Mouse (Mus musculus): ENCODE measurements around the gene Lyz1.
"Not testable (repeated sequence)": the region's sequence is repeated elsewhere in the genome, so short reads cannot be mapped to it uniquely, and the experiment has no call there.

The Lyz1 gene

GRCm38 (mm10) chr10:117287226-117287850 lies 5.3 kb downstream of the Lyz1 start:
- DNase-seq (ENCODE audit: low read depth, low spot score): no peak

- DNase-seq (ENCODE audit: low read depth, low spot score): no peak
Observed at GRCm38 (mm10) chr10:117286366-117286970, 6.2 kb downstream of the Lyz1 start.

- not testable (repeated sequence) for DNase-seq (ENCODE audit: low read depth, low spot score)
Observed at GRCm38 (mm10) chr10:117285584-117285983, 7.1 kb downstream of the Lyz1 start.

GRCm38 (mm10) chr10:117284578-117285520 lies 7.8 kb downstream of the Lyz1 start:
- peak; percentile 37 for DNase-seq (ENCODE audit: low read depth, low spot score)

DNA sequence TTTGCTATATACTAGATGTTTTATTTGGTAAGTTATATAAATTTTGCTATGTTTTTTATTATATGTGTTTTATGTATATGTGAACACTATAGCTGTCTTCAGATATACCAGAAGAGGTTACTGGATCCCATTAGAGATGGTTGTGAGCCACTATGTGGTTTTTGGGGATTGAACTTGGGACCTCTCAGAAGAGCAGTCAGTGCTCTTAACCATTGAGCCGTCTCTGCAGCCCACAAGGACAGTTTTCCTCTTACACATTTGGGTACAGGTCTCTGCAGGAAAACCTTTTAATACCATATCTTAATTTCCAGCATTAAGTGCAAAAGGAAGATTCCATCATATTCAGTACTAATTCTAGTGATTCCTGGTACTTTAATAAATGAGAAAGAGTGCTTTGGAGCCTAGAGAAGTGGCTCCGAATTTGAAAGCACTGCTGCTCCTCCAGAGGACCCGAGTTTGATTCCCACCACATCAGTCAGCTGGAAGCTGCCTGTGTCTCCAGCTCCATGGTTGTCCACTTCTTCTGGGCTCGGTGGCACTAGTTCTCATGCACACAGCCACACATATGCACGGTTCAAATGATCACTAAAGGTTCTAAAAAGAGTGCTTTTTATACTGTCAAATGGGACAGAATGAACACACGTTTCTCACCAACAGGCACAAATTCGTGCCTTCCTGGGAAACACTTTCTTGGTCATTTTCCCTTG lies 8.6 kb downstream of the Lyz1 start:
- no peak for DNase-seq (ENCODE audit: low read depth, low spot score)

DNA sequence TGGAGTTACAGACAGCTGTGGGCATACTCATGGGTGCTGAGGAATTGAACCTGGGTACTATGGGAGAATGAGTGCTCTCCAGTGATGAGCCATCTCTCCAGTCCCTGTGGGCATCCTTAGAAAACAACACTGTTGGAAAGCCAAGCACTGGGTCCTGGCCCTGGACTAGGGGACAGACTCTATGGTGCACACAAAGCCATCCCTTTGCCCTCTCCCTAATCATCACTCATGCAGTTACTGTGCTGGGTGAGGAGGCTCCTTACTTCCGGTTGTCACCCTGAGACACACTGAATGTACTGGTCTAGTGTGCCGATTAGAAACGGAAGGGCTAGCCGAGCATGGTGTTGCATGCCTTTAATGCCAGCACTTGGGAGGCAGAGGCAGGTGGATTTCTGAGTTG lies 9.5 kb downstream of the Lyz1 start:
- not testable (repeated sequence) for DNase-seq (ENCODE audit: low read depth, low spot score)

GRCm38 (mm10) chr10:117282551-117282950 lies 10.1 kb downstream of the Lyz1 start:
- DNase-seq (ENCODE audit: low read depth, low spot score): no peak

DNA sequence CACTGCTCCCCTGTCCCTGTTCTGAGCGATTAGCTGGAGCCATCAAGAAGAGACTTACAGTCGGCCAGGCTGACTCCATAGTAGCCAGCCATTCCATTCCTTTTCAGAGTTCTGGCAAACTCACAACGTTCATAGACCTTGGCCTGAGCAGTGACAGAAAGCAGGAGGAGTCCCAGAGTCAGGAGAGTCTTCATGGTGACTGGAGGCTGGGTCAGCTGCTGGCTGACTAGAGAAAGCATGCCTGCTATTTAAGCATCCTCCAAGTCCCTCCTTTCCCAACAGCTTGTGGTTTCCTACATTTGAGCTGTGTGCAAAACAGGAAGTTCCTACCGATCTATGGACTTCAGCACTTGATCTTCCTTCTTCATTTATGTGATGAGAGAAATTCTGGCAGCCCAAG lies 10.6 kb downstream of the Lyz1 start, which contains the start of gene Lyz2:
TSS of gene Lyz2 (minus strand) at position 273 of the 400 bp plus-strand sequence.
- DNase-seq (ENCODE audit: low read depth, low spot score): peak; percentile 30

GRCm38 (mm10) chr10:117281381-117281920 lies 11.2 kb downstream of the Lyz1 start:
- no peak for DNase-seq (ENCODE audit: low read depth, low spot score)

DNA sequence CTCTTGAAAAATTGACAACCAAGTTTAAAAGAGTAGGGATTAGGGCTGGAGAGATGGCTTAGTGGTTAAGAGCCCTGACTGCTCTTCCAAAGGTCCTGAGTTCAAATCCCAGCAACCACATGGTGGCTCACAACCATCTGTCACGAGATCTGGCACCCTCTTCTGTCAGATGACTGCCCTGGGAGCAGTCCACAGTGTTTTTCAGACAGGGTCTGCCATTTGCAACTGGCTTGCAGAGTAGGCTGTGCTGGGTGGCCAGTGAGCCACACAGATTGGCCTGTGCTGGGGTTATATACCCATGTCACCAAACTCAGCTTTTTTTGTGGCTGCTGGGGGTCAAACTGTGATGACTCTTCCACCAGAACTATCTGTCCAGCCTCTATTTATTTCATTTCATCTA lies 12.7 kb downstream of the Lyz1 start:
- DNase-seq (ENCODE audit: low read depth, low spot score): no peak

- not testable (repeated sequence) for DNase-seq (ENCODE audit: low read depth, low spot score)
Observed at GRCm38 (mm10) chr10:117278510-117278909, 14.2 kb downstream of the Lyz1 start.

DNA sequence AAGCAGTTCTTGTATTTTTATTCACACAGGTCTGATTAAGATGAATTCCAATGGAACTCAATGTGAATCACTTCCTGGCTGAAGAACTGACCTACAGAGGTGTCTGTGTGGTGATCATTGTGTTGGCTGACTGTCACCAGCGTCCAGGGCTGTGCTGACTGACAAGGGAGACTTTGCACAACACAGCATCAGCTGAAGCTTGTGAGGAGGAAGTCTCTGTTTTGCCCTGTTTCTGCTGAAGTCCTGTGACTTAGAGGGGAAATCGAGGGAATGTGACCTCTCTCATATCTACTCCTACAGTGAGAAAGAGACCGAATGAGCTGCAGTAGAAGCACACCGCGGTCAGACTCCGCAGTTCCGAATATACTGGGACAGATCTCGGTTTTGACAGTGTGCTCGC lies 14.9 kb downstream of the Lyz1 start:
- DNase-seq (ENCODE audit: low read depth, low spot score): not testable (repeated sequence)

DNA sequence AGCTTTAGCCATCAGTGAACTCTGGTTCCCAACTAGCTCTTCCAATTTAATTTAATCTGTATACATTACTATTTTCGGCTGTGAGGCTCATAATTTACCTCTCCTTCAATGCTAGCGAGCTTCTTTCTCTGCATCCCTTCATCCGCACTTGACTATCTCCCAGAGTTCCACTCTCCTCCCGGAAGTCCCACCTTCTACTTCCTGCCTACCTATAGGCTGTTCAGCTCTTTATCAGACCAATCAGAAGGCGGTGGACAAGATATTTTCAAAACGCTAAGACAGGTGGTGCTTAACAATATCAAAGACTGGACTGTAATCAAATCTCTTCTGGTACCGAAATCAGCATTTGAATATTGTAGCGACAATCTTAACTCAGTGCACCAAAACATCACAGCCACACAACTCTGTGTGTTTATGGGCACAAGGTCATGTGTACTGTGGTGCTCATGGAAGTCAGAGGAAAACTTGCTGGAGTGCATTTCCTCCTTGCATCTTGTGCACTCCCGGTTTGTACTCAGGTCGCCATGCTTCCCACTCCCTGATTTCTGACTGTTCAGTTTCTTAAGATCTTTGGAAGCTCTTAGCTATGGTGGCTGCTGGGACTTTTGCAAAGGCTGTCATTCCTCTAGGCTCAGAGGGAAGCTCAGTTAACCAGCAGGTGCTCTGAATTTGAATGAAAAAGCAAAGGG lies 16.8 kb downstream of the Lyz1 start:
- DNase-seq (ENCODE audit: low read depth, low spot score): no peak

GRCm38 (mm10) chr10:117274645-117275044 lies 18.0 kb downstream of the Lyz1 start:
- not testable (repeated sequence) for DNase-seq (ENCODE audit: low read depth, low spot score)

GRCm38 (mm10) chr10:117272023-117272422 lies 20.6 kb downstream of the Lyz1 start:
- no peak for DNase-seq (ENCODE audit: low read depth, low spot score)

DNA sequence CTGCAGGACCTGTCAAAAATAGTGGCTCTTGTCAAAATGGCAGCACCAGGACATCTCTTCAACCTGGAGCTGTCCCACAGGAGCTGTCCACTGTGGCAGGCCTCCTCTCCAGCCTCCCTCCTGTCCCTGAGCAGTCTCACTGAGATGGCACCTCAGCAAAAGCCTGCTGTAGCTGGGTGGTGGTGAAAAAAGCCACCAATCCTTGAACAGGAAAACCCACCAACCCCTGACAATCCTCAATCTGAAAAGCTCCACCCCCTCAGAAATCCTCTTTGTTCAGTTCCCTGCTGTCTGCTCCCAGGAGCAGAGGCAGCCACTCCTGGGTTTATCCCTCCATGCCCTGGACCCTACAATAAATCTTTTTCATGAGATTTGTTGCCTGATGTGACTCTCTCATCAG lies 32.8 kb downstream of the Lyz1 start:
- no peak for DNase-seq (ENCODE audit: low read depth, low spot score)

DNA sequence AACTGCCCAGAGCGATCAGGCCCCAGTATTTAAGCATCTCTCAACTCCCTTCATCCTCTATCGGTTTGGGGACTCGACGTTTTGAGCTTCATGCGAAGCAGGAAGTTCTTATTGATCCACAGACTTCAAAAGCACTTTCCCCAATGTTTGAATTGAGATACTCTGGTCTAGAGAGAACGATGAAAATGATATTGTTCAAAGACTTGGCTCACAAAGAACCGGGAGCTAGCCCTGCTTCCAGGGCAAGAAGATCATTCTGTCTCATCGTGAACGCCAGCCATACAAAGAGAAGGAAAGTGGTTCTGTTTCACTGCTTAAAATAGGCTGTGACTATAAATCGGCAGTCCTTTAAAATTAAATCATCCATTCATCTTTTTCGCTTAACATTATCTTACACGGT lies 54.1 kb downstream of the Lyz1 start, which contains the start of gene 9530003J23Rik:
TSS of gene 9530003J23Rik (minus strand) at position 101 of the 400 bp plus-strand sequence.
- no peak for DNase-seq (ENCODE audit: low read depth, low spot score)
